Mouse (Mus musculus) liver, embryonic 11.5 days (tissue): Measurements from ENCODE around the gene Arhgef28. TPM values are rescaled to one million over a fixed set of nuclear protein-coding genes. Genes with fewer than 3 reads are reported as not detected.

Experiments
- ATAC-seq: fragments of 200-750 bp; cut with Nextera tagmentation; replicated peaks from 2 replicates; pipeline ENCODE4 v1.8.0; 2017; ENCODE audit warnings: moderate number of reproducible peaks, mild to moderate bottlenecking, moderate TSS enrichment, moderate library complexity; ENCODE audit not compliant: low FRiP score
- DNase-seq: peaks from one replicate; pipeline ENCODE4 v3.0.0-alpha.2; 2017; ENCODE audit warnings: low spot score
- H3K27ac ChIP-seq: fragments of 300-500 bp; sonication (generic); 2 replicates; pipeline ENCODE4 v1.5.1; 2014; ENCODE audit warnings: mild to moderate bottlenecking, low read depth, low read length, control low read depth
- H3K27me3 ChIP-seq: fragments of 300-500 bp; sonication (generic); replicated peaks from 2 replicates; pipeline ENCODE4 v1.6.1; 2014; ENCODE audit warnings: low read length, mixed read lengths; ENCODE audit not compliant: control insufficient read depth, insufficient read depth
- H3K36me3 ChIP-seq: fragments of 300-500 bp; sonication (generic); 2 replicates; pipeline ENCODE4 v1.6.1; 2014; ENCODE audit warnings: mild to moderate bottlenecking, low read length, moderate library complexity, mixed read lengths; ENCODE audit not compliant: control insufficient read depth, insufficient read depth
- H3K4me1 ChIP-seq: fragments of 300-500 bp; sonication (generic); replicated peaks from 2 replicates; pipeline ENCODE4 v1.6.1; 2014; ENCODE audit warnings: low read length, mixed read lengths; ENCODE audit not compliant: control insufficient read depth, insufficient read depth
- H3K4me2 ChIP-seq: fragments of 300-500 bp; sonication (generic); 2 replicates; pipeline ENCODE4 v1.6.1; 2014; ENCODE audit warnings: mild to moderate bottlenecking, control low read depth, moderate library complexity
- H3K4me3 ChIP-seq: fragments of 300-500 bp; sonication (generic); 2 replicates; pipeline ENCODE4 v1.5.1; 2014; ENCODE audit warnings: low read depth, low read length, control low read depth
- H3K9ac ChIP-seq: fragments of 300-500 bp; sonication (generic); 2 replicates; pipeline ENCODE4 v1.6.1; 2014; ENCODE audit warnings: low read depth, low read length, control low read depth
- H3K9me3 ChIP-seq: fragments of 300-500 bp; sonication (generic); 2 replicates; pipeline ENCODE4 v1.6.1; 2016; ENCODE audit warnings: low read length, inconsistent platforms, mixed read lengths; ENCODE audit not compliant: control insufficient read depth
- WGBS: fragments of 180-500 bp; shearing (Covaris S2); extraction: QIAGEN DNeasy Blood & Tissue Kit; methylation state at CpG from one replicate; pipeline ENCODE4 v1.1.7; 2014; 5-methylcytosine and 5-hydroxymethylcytosine counted together
- polyA plus RNA-seq: library from polyadenylated mRNA; unstranded; fragments of >200 nt; fragmentation: Nextera tagmentation; extraction: Ambion mirVana; gene quantifications from 2 replicates; pipeline ENCODE4 v1.2.1, GENCODE M21; 2014

The Arhgef28 gene
- polyA plus RNA-seq, 1 experiment from 2014 or later = 2.7 TPM

GRCm38 (mm10) chr13:97919590-97919989 is 286.6 kb downstream of the Arhgef28 start:
- 75% methylated on average over 8 of the region's 8 CpGs for WGBS
- no peaks in the 10 kb centered on the region for H3K4me1 ChIP-seq

GRCm38 (mm10) chr13:97918117-97918900 is 287.9 kb downstream of the Arhgef28 start:
- 79% methylated on average over 12 of the region's 12 CpGs for WGBS
- Histone ChIP-seq H3K36me3 (no peaks in the 10 kb centered on the region), H3K27ac (no peak overlapping the region), H3K9me3 (no peaks in the 10 kb centered on the region), H3K4me3 (no peak overlapping the region), H3K4me1 (no peaks in the 10 kb centered on the region), H3K9ac (no peak overlapping the region), H3K4me2 (no peak overlapping the region), H3K27me3 (no peaks in the 10 kb centered on the region)
- ATAC-seq (no peak), DNase-seq (no peak)

More at GRCm38 (mm10) chr13:97919590-97919989, 286.6 kb downstream of the Arhgef28 start:
- Histone ChIP-seq H3K36me3 (no peaks in the 10 kb centered on the region), H3K27ac (no peak overlapping the region), H3K27me3 (no peaks in the 10 kb centered on the region), H3K4me3 (no peak overlapping the region), H3K9me3 (no peaks in the 10 kb centered on the region), H3K4me2 (no peak overlapping the region), H3K9ac (no peak overlapping the region)
- no peak for DNase-seq
- no peak for ATAC-seq

DNA sequence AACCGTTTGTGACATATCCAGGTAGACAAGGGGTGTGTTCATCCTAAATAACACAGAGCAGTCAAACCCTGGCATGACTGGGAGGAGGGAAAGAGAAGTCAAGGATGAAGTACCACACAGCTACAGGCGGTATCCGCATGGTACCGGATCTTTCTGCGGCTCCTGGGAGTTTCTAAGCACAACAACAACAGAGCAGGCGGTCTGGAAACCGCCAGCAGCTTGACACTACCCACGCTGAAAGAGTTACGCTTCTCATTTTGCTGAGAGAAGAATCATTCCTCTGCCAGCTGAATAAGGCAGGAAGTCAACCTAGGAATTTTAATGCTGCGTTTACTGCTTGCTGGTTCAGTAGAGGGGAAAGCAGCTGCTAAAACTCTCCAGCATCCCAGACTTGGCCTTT is 295.2 kb downstream of the Arhgef28 start:
- Histone ChIP-seq H3K27ac (no peak overlapping the region), H3K9ac (no peak overlapping the region), H3K9me3 (no peaks in the 10 kb centered on the region), H3K27me3 (no peaks in the 10 kb centered on the region), H3K4me3 (no peak overlapping the region), H3K4me1 (no peaks in the 10 kb centered on the region), H3K36me3 (no peaks in the 10 kb centered on the region), H3K4me2 (no peak overlapping the region)
- 58% methylated on average over 10 of the region's 10 CpGs for WGBS
- DNase-seq (no peak), ATAC-seq (no peak)

DNA sequence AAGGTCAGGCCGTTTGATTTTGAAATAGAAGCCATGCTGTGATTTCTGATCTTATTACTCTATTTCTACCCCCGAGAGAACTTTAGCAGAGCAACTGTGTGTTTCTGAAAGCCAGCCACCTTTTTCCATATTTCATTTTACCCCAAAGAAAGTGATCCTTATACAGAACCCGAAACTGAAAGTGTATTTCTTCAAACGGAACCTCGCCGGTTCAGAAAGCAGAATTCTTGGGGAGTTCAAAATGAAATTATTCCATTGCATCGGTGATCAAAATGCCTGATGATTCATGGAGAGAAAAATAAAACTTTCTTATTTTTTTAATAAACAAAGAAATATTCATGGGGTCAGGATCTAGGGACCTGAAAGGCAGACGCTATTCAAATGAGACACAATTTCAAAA is 303.4 kb downstream of the Arhgef28 start:
- no peak overlapping the region for H3K9ac ChIP-seq
- no peaks in the 10 kb centered on the region for H3K4me1 ChIP-seq
- no peak overlapping the region for H3K4me2 ChIP-seq
- H3K4me3 ChIP-seq = no peak overlapping the region
- H3K9me3 ChIP-seq = no peaks in the 10 kb centered on the region
- ATAC-seq = no peak
- no peaks in the 10 kb centered on the region for H3K36me3 ChIP-seq
- H3K27me3 ChIP-seq = no peaks in the 10 kb centered on the region
- no peak for DNase-seq
- WGBS = 87% methylated on average over 8 of the region's 8 CpGs
- no peak overlapping the region for H3K27ac ChIP-seq

DNA sequence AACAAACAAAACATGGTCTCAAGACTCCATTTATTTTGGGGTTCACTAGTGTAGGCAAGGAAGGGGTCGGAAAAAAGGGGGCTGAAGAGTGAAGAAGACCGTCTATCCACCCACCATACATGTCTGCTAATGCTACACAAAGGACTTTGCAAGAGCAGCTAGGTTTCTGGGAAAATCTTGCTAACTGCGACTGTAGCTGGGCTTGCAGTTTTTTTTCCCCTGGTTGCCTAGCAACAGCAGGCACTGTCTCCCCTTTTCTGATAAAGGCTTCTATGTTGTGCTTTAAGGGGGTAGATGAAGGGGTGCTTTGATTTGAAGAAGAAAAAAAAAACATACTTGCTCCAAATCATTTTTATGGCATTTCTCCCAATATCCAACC is 305.9 kb downstream of the Arhgef28 start:
- WGBS = 60% methylated on average over 3 of the region's 3 CpGs
- no peaks in the 10 kb centered on the region for H3K27me3 ChIP-seq
- no peaks in the 10 kb centered on the region for H3K9me3 ChIP-seq
- H3K4me2 ChIP-seq = no peak overlapping the region
- no peak overlapping the region for H3K9ac ChIP-seq
- no peak overlapping the region for H3K4me3 ChIP-seq
- no peak for ATAC-seq
- DNase-seq = no peak
- no peaks in the 10 kb centered on the region for H3K4me1 ChIP-seq
- H3K36me3 ChIP-seq = no peaks in the 10 kb centered on the region
- no peak overlapping the region for H3K27ac ChIP-seq

GRCm38 (mm10) chr13:97899604-97900379 is 306.4 kb downstream of the Arhgef28 start:
- 84% methylated on average over 14 of the region's 14 CpGs for WGBS
- Histone ChIP-seq H3K4me2 (no peak overlapping the region), H3K27me3 (no peaks in the 10 kb centered on the region), H3K27ac (no peak overlapping the region), H3K4me1 (no peaks in the 10 kb centered on the region), H3K9me3 (no peaks in the 10 kb centered on the region), H3K9ac (no peak overlapping the region), H3K4me3 (no peak overlapping the region), H3K36me3 (no peaks in the 10 kb centered on the region)
- DNase-seq = no peak
- ATAC-seq = no peak

DNA sequence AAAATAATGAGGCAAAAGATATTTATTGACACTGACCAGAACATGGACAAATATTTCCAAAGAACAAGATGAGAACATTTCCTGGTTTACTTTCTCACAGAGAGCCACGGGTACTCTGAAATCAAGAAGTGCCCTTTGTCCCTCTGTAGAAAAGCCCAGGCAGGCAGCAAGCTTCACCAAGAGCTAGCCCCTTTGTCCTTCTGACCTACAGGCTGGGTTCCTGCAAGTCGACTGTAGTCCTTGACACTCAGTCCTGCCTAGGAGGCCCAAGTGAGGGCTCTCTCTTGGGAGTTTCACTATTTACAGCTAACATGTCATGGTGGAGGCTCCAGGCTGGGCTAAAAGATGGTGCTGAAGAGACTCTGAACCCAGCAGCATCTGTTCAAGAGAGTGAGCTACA is 307.6 kb downstream of the Arhgef28 start:
- Histone ChIP-seq H3K4me3 (no peak overlapping the region), H3K27ac (no peak overlapping the region), H3K27me3 (no peaks in the 10 kb centered on the region), H3K4me2 (no peak overlapping the region), H3K9ac (no peak overlapping the region), H3K36me3 (no peaks in the 10 kb centered on the region), H3K9me3 (no peaks in the 10 kb centered on the region), H3K4me1 (no peaks in the 10 kb centered on the region)
- WGBS = 49% methylated on average over 2 of the region's 2 CpGs
- ATAC-seq (no peak), DNase-seq (no peak)

GRCm38 (mm10) chr13:97893031-97893825 is 313.0 kb downstream of the Arhgef28 start:
- no peak for DNase-seq
- WGBS = 54% methylated on average over 10 of the region's 10 CpGs
- H3K36me3 ChIP-seq = no peaks in the 10 kb centered on the region

More at GRCm38 (mm10) chr13:97893031-97893825, 313.0 kb downstream of the Arhgef28 start:
- ATAC-seq = no peak
- Histone ChIP-seq H3K27me3 (no peaks in the 10 kb centered on the region), H3K4me1 (no peaks in the 10 kb centered on the region), H3K9ac (no peak overlapping the region), H3K27ac (no peak overlapping the region), H3K9me3 (no peaks in the 10 kb centered on the region), H3K4me2 (no peak overlapping the region), H3K4me3 (no peak overlapping the region)
